Mouse (Mus musculus) heart, embryonic 15.5 days (tissue): ENCODE measurements around the gene Adam11. TPM values are rescaled to one million over a fixed set of nuclear protein-coding genes. Genes with fewer than 3 reads are reported as not detected.

ENCODE experiments used
- ATAC-seq: fragments of 200-750 bp; cut with Nextera tagmentation; replicated peaks from 2 replicates; pipeline ENCODE4 v1.8.0; 2017; ENCODE audit warnings: low read depth, moderate TSS enrichment; ENCODE audit not compliant: insufficient number of reproducible peaks, insufficient read depth, low FRiP score
- H3K27ac ChIP-seq: fragments of 300-500 bp; sonication (generic); 2 replicates; pipeline ENCODE4 v1.5.1; 2015; ENCODE audit warnings: mild to moderate bottlenecking, inconsistent platforms
- H3K27me3 ChIP-seq: fragments of 300-500 bp; sonication (generic); 2 replicates; pipeline ENCODE4 v1.6.1; 2015; ENCODE audit warnings: inconsistent platforms
- H3K36me3 ChIP-seq: fragments of 300-500 bp; sonication (generic); 2 replicates; pipeline ENCODE4 v1.6.1; 2015; ENCODE audit warnings: mild to moderate bottlenecking, inconsistent platforms
- H3K4me1 ChIP-seq: fragments of 300-500 bp; sonication (generic); replicated peaks from 2 replicates; pipeline ENCODE4 v1.6.1; 2015; ENCODE audit warnings: inconsistent platforms
- H3K4me2 ChIP-seq: fragments of 300-500 bp; sonication (generic); 2 replicates; pipeline ENCODE4 v1.6.1; 2015; ENCODE audit warnings: inconsistent platforms, mild to moderate bottlenecking, moderate library complexity
- H3K4me3 ChIP-seq: fragments of 300-500 bp; sonication (generic); 2 replicates; pipeline ENCODE4 v1.5.1; 2015; ENCODE audit warnings: mild to moderate bottlenecking, inconsistent platforms
- H3K9ac ChIP-seq: fragments of 300-500 bp; sonication (generic); 2 replicates; pipeline ENCODE4 v1.6.1; 2015; ENCODE audit warnings: mild to moderate bottlenecking, inconsistent platforms
- H3K9me3 ChIP-seq: fragments of 300-500 bp; sonication (generic); replicated peaks from 2 replicates; pipeline ENCODE4 v1.6.1; 2016; ENCODE audit warnings: inconsistent platforms
- WGBS: fragments of 180-500 bp; shearing (Covaris S2); methylation state at CpG from one replicate; pipeline ENCODE4 v1.1.7; 2015; ENCODE audit warnings: mixed read lengths; 5-methylcytosine and 5-hydroxymethylcytosine counted together
- polyA plus RNA-seq: library from polyadenylated mRNA; unstranded; fragments of >200 nt; fragmentation: Nextera tagmentation; extraction: Ambion mirVana; gene quantifications from 2 replicates; pipeline ENCODE4 v1.2.1, GENCODE M21; 2015

Adam11 gene
- polyA plus RNA-seq, 1 experiment from 2014 or later = 5.5 TPM

DNA sequence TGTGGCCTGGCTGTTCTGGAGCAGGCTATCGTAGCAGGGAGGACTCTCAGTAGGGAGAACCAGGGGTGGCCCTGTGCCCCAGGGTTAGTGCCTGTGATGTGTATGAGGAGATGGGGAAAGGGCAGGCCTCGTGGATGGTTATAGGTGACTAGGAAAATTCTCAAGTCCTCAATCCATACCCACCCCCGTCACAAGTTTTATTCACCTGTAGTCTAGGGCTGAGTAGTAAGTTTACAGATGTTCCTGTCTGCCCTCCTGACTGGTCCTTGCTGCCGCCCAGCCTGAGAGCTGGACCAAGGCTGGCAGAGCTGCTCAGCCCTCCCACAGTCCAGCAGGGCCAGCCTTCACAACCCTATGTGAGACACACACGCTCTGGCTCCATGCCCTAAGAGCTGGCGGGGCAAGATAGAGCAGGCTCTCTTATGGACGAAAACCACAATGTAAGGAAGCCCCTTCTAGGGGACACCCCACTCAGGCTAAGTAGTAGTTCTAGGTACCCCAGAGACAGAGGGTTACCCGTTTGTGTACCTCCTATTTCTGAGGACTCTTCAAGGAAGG lies 17.9 kb downstream of the Adam11 start:
- WGBS = 74% methylated on average over 8 of the region's 8 CpGs

DNA sequence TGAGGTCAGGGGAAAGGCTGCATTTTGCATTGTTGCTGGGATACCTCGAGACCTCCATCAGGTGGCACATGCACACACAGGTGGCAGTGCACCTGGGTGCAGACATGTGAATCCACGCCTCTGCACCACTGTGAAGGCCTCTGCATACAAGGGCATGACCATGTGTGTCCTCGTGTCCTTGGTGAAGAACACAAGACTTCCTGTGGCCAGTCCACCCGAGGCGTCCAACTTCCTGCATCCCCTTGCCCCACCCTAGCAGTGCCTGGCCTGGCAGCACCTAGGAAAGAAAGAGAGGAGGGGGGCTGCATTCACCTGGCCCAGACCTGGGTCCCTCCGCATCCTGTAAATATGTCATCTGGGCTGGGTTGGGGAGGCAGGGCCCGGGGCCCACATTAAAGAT lies 18.6 kb downstream of the Adam11 start:
- H3K9me3 ChIP-seq = no peaks in the 10 kb centered on the region
- H3K4me2 ChIP-seq = peak overlapping the region; percentile 39; the same call in 1 of the 2 replicates
- WGBS = 68% methylated on average over 7 of the region's 7 CpGs
- H3K4me1 ChIP-seq = peaks cover 74% of the 10 kb centered on the region
- H3K27ac ChIP-seq = peak overlapping the region; percentile 47; the same call in 1 of the 2 replicates
- H3K9ac ChIP-seq = no peak overlapping the region
- no peaks in the 10 kb centered on the region for H3K36me3 ChIP-seq
- ATAC-seq = no peak
- no peak overlapping the region for H3K4me3 ChIP-seq
- H3K27me3 ChIP-seq = no peaks in the 10 kb centered on the region

More for the DNA sequence above, 17.9 kb downstream of the Adam11 start:
- Histone ChIP-seq H3K9me3 (no peaks in the 10 kb centered on the region), H3K27me3 (no peaks in the 10 kb centered on the region), H3K27ac (0 out of 2 replicates have a peak overlapping the region, but pooled peaks have one; percentile 20), H3K4me1 (peaks cover 72% of the 10 kb centered on the region), H3K36me3 (no peaks in the 10 kb centered on the region), H3K9ac (no peak overlapping the region), H3K4me3 (no peak overlapping the region), H3K4me2 (no peak overlapping the region)
- no peak for ATAC-seq

DNA sequence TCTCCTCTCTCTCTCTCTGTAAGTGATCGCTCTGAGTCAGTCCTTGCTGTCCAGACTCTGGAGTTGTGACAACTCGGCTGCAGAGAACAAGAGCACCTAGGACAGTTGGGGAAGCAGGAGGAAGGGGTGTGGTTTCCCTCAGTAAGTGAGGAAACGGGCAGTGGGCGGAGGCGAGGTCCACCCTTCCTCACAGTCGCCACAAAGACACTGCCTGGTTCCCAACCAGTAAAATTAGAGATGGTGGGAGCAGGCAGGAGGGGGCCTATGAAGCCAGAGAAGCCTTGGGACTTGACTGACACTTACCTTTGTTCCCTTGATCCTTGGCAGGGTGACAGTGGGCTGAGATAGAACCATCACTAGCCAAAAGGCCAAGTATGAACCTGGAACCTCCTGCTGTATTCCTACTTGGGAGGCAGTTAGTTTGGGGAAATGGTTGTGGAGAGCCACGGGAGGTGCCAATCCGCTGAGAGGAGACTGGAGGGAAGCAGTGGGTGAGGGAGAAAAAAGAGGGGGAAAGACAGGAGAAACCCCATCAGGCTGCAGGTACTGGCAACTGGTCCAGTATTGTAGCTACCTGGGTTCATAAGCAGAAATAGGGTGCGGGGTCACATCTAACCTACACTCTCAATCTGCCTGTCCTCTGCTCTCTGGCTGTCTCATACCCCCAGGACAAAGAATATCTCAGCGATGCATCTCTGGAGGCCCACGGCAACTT lies 19.2 kb downstream of the Adam11 start:
- H3K4me2 ChIP-seq = peak overlapping the region; percentile 39
- WGBS = 37% methylated on average over 11 of the region's 11 CpGs
- no peak for ATAC-seq

DNA sequence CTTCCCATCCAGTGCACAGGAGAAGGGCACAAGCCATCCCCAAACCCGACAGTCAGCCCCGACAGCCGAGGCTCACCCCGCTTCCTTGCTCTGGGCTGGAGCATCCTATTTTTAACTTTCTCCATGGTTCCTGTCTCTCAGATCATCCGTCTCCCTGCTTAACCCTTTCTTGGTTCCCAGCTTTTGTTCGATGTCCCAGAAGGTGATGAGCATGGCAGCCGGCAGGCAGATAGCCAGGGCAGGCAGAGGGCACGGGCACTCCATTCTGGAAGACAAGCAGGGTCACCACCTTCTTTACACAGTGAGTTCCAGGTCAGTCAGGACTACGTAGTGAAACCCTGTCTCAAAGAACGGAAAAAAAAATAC lies 19.7 kb downstream of the Adam11 start:
- H3K27ac ChIP-seq = peak overlapping the region; percentile 47; the same call in 1 of the 2 replicates
- H3K4me2 ChIP-seq = peak overlapping the region; percentile 39
- H3K9me3 ChIP-seq = no peaks in the 10 kb centered on the region
- 29% methylated on average over 10 of the region's 10 CpGs for WGBS
- H3K27me3 ChIP-seq = no peaks in the 10 kb centered on the region
- no peak overlapping the region for H3K4me3 ChIP-seq
- peaks cover 70% of the 10 kb centered on the region for H3K4me1 ChIP-seq
- H3K9ac ChIP-seq = no peak overlapping the region
- no peak for ATAC-seq
- no peaks in the 10 kb centered on the region for H3K36me3 ChIP-seq

More for the DNA sequence above, 19.2 kb downstream of the Adam11 start:
- H3K4me1 ChIP-seq = peaks cover 70% of the 10 kb centered on the region
- H3K27ac ChIP-seq = peak overlapping the region; percentile 47; the same call in 1 of the 2 replicates
- H3K4me3 ChIP-seq = no peak overlapping the region
- H3K9me3 ChIP-seq = no peaks in the 10 kb centered on the region
- no peak overlapping the region for H3K9ac ChIP-seq
- no peaks in the 10 kb centered on the region for H3K27me3 ChIP-seq
- no peaks in the 10 kb centered on the region for H3K36me3 ChIP-seq

DNA sequence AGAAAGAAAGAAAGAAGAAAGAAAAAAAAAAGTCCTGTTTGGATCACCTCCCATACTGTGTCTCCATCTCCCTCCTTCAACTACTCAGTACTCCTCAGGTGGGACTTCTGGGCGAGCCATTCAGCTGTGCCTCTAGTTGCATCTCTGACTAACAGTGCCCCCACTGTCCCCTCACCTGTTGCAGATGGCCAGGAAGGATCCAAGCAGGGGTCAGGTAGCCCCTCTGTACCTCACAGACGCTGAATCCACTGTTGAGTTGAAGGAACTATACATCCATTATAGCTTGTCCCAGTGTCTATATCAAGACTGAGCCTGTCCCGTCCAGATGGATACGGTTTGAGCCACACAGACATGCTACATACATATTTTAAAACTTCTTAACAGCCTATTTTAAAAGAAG lies 20.3 kb downstream of the Adam11 start:
- no peak overlapping the region for H3K27ac ChIP-seq
- ATAC-seq = no peak
- 81% methylated on average over 4 of the region's 4 CpGs for WGBS
- H3K27me3 ChIP-seq = no peaks in the 10 kb centered on the region
- H3K36me3 ChIP-seq = no peaks in the 10 kb centered on the region
- peaks cover 70% of the 10 kb centered on the region for H3K4me1 ChIP-seq
- H3K4me3 ChIP-seq = no peak overlapping the region
- H3K9ac ChIP-seq = no peak overlapping the region
- H3K4me2 ChIP-seq = no peak overlapping the region
- no peaks in the 10 kb centered on the region for H3K9me3 ChIP-seq

DNA sequence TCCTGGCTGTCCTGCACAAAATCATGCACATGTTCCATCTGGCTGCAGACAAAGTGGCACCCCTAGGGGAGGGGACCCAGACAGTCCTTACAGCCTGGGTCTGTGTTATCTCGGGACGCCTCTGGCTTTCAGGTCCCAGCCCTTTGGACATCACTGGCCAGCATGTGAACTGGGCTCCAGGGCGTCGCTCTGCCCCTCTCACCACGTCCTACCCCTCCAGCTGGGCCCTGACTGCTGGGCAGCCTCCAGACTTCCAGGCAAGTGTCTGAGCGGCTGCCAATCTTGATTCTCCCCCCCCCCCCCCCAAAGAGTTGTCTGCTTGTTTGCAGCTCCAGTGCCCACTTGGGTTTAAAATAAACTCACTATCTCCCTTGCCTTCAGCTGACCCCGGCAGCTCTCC lies 22.2 kb downstream of the Adam11 start:
- ATAC-seq = peak; percentile 82
- Histone ChIP-seq H3K9me3 (no peaks in the 10 kb centered on the region), H3K27ac (peak overlapping the region; percentile 91), H3K36me3 (no peaks in the 10 kb centered on the region), H3K4me1 (peaks cover 69% of the 10 kb centered on the region), H3K27me3 (no peaks in the 10 kb centered on the region), H3K4me3 (no peak overlapping the region), H3K4me2 (peak overlapping the region; percentile 48), H3K9ac (0 out of 2 replicates have a peak overlapping the region, but pooled peaks have one; percentile 15)
- 31% methylated on average over 7 of the region's 7 CpGs for WGBS

DNA sequence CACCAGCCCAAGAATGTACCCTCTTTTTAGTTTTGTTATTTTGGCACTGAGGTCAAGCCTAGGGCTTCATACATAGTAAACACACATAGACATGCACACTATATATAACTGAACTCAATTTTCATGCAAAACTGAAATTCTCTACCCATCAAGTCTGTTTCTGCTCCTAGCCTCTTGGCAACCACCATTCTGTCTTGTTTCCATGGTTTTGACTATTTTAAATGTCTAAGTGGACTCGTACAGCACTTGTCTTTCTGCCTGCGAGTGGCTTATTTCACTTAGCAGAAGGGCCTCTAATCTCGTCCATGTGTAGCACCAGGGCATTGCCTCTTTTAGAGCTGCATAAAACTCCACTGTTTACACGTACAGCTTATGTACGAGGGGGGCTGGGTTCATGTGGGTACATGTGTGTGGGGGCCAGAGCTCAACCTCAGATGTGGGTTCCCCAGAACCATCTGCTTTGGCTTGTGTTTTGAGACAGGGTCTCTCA lies 26.5 kb downstream of the Adam11 start:
- peaks cover 59% of the 10 kb centered on the region for H3K4me1 ChIP-seq
- H3K36me3 ChIP-seq = no peaks in the 10 kb centered on the region
- H3K27me3 ChIP-seq = no peaks in the 10 kb centered on the region
- H3K9me3 ChIP-seq = no peaks in the 10 kb centered on the region
- H3K9ac ChIP-seq = no peak overlapping the region
- H3K27ac ChIP-seq = peak overlapping the region; percentile 64; the same call in 1 of the 2 replicates
- WGBS = 50% methylated on average over 5 of the region's 5 CpGs
- no peak overlapping the region for H3K4me2 ChIP-seq
- no peak for ATAC-seq
- H3K4me3 ChIP-seq = no peak overlapping the region

DNA sequence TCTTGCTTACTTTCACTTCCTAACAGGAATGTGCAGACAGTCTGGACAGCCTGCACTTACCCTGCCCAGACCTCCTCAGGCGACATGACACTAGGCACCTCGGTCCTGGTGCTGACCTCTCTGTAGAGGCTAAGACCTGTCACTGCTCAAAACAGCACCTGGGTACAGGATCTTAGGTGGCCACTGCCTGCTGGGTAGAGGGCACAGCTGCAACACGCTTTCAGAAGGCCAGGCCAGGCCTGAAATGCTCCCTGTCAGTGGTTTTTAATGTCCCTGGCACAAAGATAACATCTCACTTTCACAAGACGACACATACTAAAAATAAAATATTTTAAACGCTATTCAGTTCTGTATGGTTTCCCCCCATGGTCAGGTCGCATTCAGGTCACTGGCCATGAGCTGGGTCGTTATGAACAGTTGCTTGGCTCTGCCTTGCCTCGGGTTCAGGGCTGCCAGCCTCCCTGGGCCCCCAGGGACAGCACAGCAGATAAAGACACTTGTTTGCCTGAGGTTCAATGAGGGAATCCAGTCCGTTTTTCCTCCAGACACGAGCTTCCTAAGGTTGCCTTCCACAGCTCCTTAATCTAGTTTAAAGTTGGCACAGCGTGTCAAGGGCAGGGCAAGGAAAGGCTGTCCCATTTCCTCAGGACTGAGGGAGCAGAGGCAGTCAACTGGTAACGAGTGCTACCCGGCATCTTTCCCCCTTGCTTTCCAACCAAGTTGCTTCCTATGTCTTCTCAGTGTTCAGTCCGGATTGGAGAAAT lies 30.6 kb downstream of the Adam11 start:
- peak overlapping the region; percentile 82 for H3K27ac ChIP-seq
- H3K27me3 ChIP-seq = no peaks in the 10 kb centered on the region
- peaks cover 58% of the 10 kb centered on the region for H3K4me1 ChIP-seq
- 27% methylated on average over 14 of the region's 14 CpGs for WGBS
- no peaks in the 10 kb centered on the region for H3K36me3 ChIP-seq
- H3K9ac ChIP-seq = peak overlapping the region; percentile 26; the same call in 1 of the 2 replicates
- H3K4me2 ChIP-seq = peak overlapping the region; percentile 42
- ATAC-seq = peak; percentile 37; the same call in 1 of the 2 replicates
- H3K4me3 ChIP-seq = no peak overlapping the region
- H3K9me3 ChIP-seq = no peaks in the 10 kb centered on the region

DNA sequence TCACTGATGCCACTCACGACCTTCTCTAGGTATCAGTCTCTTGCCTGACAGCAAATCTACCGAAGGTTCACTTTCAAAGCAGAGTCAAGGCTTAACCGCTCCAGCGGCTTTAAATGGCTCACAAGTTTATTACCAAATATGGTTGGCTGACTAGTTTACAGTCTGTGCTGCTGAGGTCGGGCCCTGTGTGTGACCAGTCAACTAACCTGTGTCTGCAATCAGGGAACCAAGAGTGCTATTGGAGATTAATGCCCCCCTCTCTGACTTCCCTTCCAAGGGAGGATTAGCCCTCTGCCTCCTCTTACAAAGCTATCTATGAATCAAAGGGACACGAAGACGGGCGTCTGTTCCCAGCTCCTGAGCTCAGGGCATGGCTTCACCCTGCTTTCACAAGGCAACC lies 32.9 kb downstream of the Adam11 start:
- Histone ChIP-seq H3K4me2 (no peak overlapping the region), H3K9me3 (no peaks in the 10 kb centered on the region), H3K4me3 (no peak overlapping the region), H3K9ac (peak overlapping the region; percentile 35; the same call in 1 of the 2 replicates), H3K27ac (peak overlapping the region; percentile 76), H3K27me3 (no peaks in the 10 kb centered on the region), H3K36me3 (peaks cover 9% of the 10 kb centered on the region; the same call in 1 of the 2 replicates), H3K4me1 (peaks cover 41% of the 10 kb centered on the region)
- WGBS = 27% methylated on average over 8 of the region's 8 CpGs
- ATAC-seq = 0 out of 2 replicates have a peak, but pooled peaks have one; percentile 44

DNA sequence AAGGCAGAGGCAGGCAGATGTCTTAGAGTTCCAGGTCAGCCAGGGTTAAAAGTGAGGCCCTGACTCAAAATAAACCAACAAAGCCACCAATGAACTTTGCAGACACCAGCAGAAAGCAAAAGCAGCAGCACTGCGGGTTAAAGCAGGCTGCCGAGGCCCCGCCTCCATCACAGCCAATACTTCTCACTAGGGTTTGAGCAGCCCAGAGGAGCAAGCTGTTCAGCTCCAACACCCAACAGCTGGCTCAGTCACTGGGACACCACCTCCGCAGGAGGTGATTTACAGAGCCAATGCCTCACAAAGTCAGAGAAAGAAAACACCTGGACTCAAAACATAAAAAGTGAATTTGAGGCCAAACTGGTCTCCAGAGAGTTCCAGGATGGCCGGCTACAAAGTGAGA lies 42.2 kb downstream of the Adam11 start:
- no peak overlapping the region for H3K4me2 ChIP-seq
- H3K4me1 ChIP-seq = peaks cover 9% of the 10 kb centered on the region
- H3K27ac ChIP-seq = no peak overlapping the region
- no peak for ATAC-seq
- no peaks in the 10 kb centered on the region for H3K27me3 ChIP-seq
- no peak overlapping the region for H3K9ac ChIP-seq
- H3K4me3 ChIP-seq = no peak overlapping the region
- WGBS = 68% methylated on average over 5 of the region's 5 CpGs
- peaks cover 52% of the 10 kb centered on the region for H3K36me3 ChIP-seq
- H3K9me3 ChIP-seq = no peaks in the 10 kb centered on the region

DNA sequence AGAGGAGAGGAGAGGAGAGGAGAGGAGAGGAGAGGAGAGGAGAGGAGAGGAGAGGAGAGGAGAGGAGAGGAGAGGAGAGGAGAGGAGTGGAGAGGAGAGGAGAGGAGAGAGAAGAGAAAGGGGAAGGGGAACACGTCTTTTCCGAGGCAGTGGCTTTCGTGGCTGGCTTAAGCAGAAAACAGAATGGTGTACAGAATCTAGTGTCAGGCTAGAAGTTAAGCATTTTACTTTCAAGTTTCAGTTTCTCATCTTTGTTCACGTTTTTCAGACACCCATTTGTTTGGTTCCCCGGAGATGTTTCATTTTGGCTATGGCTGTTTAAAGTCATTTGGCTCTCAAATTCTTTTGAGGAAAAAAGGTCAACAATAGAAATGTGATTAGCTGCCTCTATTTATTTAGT lies 47.0 kb downstream of the Adam11 start:
- Histone ChIP-seq H3K4me3 (no peak overlapping the region), H3K9me3 (no peaks in the 10 kb centered on the region), H3K27ac (no peak overlapping the region), H3K4me2 (no peak overlapping the region), H3K9ac (no peak overlapping the region), H3K4me1 (peaks cover 23% of the 10 kb centered on the region), H3K27me3 (no peaks in the 10 kb centered on the region), H3K36me3 (peaks cover 19% of the 10 kb centered on the region)
- ATAC-seq = no peak
- 62% methylated on average over 5 of the region's 5 CpGs for WGBS
